Mouse (Mus musculus) MEL (cell line): ENCODE results near the gene Kncn.

Experiments used
- GATA1 ChIP-seq: IDR thresholded peaks from 2 replicates; pipeline ENCODE4 v1.6.1; 2011; ENCODE audit warnings: low read depth, low read length, improper control_type of control experiment
- MAZ ChIP-seq: IDR thresholded peaks from 2 replicates; pipeline ENCODE4 v1.6.1; 2012; ENCODE audit warnings: low read depth, mild to moderate bottlenecking, inconsistent platforms, low read length, improper control_type of control experiment
- POLR2A ChIP-seq, 2 experiments: IDR thresholded peaks; 2 replicates each; pipeline ENCODE4 v1.6.1; 2011 to 2012; ENCODE audit warnings: low read length in 2 of 2, mild to moderate bottlenecking in 2 of 2, control low read depth in 1 of 2, improper control_type of control experiment in 1 of 2, low read depth in 1 of 2, moderate library complexity in 1 of 2; ENCODE audit not compliant: control insufficient read depth in 1 of 2, insufficient read depth in 1 of 2, poor library complexity in 1 of 2

GRCm38 (mm10) chr4:115885846-115886245 lies 1.6 kb downstream of the Kncn start:
- TF ChIP-seq MAZ (no peak), GATA1 (no peak), POLR2A (IDR thresholded peaks at IDR 0.05; ENCODE audit: control insufficient read depth in 1 of 2, insufficient read depth in 1 of 2, low read depth in 1 of 2, low read length in 2 of 2, poor library complexity in 1 of 2) (no peak)
